Mouse (Mus musculus) heart, adult 8-10 months (tissue): Measurements from ENCODE around the gene Srrm3. TPM values are rescaled to one million over a fixed set of nuclear protein-coding genes. Genes with fewer than 3 reads are reported as not detected.

Experiments used
- DNase-seq: peaks from one replicate; pipeline ENCODE4 v3.0.0; 2022; ENCODE audit warnings: low spot score
- total RNA-seq, 4 experiments: library from RNA; stranded (reverse); gene quantifications; 2 replicates each; pipeline ENCODE4 v1.2.4; 2022

The Srrm3 gene
- not detected for total RNA-seq

GRCm38 (mm10) chr5:135806555-135807262, at the start of gene Srrm3:
TSS of gene Srrm3 (plus strand) at chr5:135806890.
- DNase-seq, result peak; percentile 88

DNA sequence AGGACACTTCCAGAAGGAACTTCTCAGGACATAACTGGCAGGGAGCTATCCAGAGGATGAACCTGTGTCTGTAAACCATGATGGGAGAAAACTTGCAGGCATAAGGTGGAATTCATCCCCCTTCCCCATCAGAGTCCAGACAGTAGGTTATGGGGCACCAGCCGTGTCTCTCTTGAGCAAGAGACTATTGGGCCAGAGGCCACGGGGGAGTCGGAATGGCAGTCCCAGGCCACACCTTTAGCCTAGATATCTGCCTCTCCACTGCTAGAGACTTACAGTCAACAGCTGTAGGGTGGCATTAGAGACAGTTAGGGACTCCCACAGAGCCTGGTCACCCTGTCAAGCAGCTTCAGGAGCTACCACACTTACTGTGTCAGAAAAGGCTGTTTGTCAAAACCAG, 44.8 kb upstream of the Srrm3 start:
- DNase-seq, result no peak

GRCm38 (mm10) chr5:135763526-135763925, 43.2 kb upstream of the Srrm3 start:
- peak; percentile 60 for DNase-seq

DNA sequence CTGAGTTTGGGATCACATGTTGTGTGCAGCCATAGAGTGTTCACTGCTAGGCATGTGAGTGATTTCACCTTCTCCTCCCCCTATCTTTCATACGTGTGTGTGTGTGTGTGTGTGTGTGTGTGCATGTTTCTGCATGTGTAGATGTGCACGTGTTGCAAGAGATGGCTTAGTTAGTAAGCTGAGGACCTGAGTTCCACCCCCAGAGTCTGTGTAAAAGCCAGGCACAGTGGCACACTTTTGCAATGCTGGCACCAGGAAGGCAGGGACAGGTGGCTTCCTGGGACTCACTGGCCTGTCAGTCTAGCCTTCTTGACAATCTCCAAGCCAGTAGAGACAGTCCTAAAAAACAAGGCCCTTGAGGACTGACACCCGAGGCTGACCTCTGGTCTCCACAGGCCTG, 41.7 kb upstream of the Srrm3 start:
- no peak for DNase-seq

- no peak for DNase-seq
Measured at GRCm38 (mm10) chr5:135772519-135772918, 34.2 kb upstream of the Srrm3 start.

DNA sequence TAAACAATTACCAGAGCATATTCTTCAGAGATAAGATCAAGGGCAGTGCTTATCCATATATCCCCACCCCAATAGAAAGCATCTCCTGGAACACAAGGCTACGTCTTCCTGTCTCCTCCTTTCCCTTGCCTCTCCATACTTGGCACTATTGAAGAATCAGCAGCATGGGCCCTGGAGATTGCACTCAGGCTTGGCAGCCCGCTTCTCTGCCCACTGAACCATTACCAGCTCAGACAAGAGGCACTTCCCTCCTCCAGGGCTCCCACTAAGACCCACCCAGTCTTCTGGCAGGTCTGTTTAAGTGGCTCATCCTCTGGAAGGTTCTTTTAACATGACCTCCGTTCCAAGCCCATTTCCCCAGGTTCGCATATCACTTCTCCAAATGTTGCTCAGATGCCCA, 30.1 kb upstream of the Srrm3 start:
- DNase-seq, result no peak

DNA sequence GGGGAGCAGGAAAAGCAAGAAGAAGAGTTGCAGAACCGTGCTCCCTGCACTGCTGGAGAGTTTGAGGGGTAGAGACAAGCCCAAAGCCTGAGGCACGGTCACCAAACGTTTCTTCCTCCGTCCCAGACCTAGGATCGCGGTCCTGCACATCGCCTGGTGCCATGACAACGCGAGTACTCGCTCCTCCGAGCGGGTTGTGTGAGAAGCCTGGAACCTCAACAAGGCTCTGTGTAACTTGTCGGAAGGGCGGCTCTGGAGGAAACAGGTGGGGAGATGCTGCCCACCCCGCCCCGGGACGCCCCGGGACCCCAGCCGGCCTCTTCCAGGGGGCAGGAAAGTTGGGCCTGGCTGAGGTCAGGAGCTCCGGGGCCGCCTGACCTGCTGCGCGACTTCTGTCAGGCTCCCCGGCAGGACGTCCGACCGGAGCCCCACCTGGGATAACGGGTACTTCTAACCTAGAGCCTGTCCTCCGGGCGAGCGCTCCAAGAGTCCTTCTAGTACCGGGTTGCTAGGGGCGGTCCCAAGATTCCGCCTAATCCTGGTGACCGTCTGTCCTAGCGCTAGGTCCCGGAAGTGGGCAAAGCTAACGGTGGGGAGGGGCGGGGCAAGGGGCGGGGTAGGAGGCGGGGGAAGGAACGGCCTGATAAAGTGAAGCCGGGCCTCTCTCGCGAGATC, 28.8 kb upstream of the Srrm3 start, which contains the start of gene Styxl1:
Gene Styxl1 (minus strand): TSS at position 590 of the 675 bp plus-strand sequence.
- DNase-seq, result no peak

GRCm38 (mm10) chr5:135778471-135779445, 27.9 kb upstream of the Srrm3 start, which contains the start of gene Mdh2:
TSS of gene Mdh2 (plus strand) at chr5:135778480.
- peak; percentile 99 for DNase-seq

DNA sequence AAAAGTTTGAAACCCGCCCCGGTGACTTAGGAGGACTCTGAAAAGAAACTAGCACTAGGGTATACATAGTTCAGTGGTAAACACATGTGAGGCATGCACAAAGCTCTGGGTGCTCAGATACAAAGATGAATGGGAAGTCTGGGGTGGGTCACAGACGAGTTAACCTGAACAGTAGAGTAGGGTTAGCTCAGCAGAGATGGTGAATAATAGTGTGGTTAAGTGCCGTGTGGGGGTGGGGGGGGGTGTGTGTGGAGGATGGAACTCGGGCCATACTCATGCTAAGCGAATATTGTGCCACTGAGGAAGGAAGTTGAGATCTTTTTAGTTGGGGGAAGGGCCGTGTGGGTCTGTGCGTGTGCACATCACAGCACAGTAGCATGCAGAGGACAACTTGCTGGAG, 26.4 kb upstream of the Srrm3 start:
- DNase-seq, result no peak

DNA sequence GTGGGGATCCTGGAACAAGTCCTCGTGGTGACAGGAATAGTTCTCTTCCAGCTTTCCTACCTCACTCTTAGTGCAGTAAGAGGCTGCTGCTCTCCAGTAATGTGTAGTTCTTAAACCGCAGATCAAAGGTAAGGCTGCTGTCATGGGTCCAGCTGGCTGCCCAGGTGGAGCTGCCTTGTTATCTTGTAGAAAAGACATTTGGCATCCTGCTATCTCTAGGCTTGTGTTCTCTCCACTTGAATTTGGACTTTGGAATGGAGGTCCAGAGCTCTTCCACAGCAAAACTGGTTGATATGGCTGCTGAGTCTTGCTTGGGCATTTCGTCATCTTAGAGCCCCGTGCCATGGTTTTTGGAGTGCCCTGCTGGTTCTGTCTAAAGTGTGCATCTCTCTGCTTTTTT, 23.8 kb upstream of the Srrm3 start:
- DNase-seq, result no peak

DNA sequence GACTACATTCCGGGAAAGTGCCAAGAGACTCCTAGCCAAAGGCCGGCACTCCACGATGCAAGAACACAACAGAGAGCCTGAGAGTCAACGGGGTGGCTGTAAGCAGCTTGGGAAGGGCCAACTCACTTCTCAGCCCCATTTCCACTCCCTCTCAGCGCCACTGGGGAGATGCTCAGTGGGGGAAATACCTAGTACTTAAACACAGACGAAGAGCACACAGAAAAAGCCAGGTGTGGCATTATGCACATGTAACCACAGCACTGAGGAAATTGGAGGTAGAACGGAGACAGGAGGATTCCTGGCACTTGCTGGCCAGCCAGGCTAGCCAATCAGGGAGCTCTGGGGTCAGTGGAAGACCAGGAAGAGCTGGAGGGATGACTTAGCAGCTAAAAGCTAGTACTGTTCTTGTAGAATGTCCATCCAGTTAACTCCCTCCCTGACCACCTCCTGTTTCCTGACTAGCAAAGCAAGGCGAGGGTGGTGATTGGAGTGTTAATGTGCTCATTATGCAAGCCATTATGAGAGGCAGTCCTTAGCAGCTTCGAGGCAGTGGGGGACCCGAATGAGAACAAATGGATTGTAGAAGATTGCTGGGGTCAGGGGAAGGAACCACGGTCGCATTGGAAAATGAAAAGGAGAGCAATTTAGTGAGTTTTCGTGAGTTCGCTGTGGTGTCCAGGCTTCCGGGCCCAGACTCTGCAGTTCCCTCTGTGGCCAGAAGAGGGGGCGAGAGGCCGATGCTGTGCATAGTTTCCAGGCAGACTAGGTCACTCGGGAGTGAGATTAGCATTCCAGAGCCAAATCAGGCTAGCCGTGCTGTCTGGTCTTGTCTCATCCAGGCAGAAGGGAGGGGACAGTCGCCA, 12.5 kb upstream of the Srrm3 start:
- peak; percentile 88 for DNase-seq

DNA sequence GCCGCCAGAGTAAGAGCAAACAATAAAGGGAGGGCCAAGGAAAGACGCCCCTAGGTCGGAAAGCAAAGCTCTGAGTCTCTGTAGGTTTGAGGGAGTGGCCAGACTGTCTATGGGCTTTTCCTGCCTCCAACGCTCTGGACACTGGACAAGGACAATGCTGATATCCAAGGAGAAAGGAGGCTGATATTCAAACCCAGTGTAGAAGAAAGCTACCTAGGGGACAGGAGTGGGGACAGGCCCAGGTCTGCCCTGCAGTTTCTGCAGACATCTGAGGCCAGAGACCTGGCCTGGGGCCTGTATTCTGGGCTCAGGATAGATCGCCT, 11.9 kb upstream of the Srrm3 start:
- DNase-seq, result no peak

DNA sequence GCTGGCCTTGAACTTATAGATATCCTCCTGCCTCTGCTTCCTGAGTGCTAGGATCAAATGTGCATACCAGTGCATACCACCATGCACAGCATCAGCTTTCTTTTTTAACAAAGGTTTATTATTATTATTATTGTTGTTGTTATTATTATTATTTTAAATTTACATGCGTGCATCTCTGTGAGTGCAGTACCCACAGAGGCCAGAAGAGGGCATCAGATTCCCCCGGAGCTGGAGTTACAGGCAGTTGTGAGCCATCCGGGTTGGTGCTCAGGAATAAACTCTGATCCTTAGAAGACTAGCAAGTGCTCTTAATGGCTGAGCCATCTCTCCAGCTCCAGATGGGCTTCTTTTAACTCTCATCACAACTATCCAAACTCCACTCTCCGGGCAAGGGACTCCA, 6.9 kb upstream of the Srrm3 start:
- DNase-seq, result no peak

DNA sequence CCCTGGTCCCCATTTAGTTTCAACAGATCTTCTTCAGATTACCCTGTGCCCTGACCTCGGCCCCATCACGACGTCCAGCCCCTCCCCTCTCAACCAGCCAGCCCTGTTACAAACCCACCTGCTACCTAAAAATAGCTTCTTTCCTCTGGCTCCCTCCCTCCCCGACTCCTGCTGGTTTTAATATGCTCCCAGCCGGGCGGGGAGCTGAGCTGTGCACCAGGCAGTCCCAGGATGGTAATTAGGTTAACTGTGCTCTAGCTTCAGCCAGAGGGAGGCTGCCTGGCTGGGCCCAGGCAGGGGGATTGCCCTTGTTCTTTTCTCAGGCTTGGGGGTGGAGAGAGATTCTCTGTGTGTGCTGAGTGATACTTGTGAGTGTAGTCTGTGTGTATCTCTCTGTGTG, 5.8 kb upstream of the Srrm3 start:
- DNase-seq, result no peak

DNA sequence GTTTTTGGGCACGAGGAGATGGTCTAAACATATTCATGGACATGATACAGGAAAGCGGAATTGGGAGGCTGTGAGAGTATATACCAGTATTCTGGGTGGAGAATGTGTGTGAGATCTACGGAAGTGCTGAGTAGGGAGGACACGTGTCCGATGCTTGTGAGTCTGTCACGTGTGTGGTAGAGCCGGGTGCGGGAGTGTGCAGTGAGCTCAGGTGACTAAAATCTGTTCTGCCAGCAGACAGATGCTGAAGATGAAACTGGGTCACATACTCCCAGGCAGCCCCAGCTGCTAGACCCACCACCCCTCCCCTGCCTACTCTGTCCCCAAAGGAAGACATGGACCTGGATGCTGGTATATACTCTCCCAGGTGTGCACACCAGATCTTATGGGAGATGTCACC, 4.0 kb upstream of the Srrm3 start:
- DNase-seq, result no peak

DNA sequence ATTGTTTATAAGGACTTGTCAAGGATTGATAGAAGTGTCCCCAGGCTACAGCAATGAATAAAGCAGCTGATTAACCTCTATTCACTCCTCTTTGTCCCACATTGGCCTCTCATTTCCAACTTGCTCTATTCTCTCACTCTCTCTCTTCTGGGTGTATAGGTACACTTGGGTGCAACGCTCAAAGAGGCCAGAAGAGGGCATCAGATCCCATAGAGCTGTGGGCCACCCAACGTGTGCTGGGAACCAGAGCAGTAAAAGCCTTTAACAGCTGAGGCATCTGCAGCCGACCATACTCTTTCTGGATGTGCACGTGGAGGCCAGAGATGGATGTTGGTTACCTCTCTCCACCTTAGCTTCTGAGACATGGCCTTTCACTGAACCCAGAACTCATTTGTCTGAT, 3.6 kb upstream of the Srrm3 start:
- no peak for DNase-seq

DNA sequence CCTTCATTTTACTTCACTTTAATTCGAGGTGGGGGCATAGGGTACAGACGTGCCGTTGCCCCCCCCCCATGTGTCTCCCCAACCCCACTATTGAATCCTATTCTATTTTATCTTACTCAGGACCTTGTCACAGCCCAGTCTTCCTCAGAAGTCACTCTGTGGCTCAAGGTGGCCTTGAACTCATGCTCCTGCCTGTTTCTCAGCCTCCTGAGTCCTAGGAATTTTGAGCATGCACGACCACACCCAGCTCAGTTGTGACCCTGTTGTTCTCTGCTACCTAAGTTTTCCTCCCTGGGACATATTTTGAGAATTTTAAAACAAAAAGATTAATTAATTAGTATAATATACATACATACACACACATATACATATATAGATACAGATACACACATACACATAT, 3.0 kb upstream of the Srrm3 start:
- no peak for DNase-seq

DNA sequence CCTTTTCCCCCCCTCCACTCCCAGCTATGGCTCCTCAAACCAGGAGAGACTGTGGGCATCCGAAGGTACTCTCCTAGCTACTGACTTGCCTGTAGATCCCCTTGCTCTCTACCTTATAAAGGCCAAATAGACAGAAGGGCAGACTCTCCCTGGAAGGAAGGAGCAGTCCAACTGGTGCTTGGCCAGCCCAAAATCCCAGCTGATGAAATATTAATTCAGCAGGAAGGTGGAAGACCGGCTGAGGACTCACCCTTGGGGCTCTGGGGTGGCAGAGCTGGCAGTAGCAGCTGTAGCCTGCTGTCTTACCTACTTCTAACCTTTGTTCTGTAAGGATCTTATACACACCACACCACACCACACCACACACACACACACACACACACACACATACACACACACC, 2.0 kb upstream of the Srrm3 start:
- DNase-seq, result no peak

- DNase-seq, result no peak
Measured at GRCm38 (mm10) chr5:135807263-135807637, 560 bp downstream of the Srrm3 start.

- no peak for DNase-seq
Measured at GRCm38 (mm10) chr5:135812991-135813390, 6.3 kb downstream of the Srrm3 start.

GRCm38 (mm10) chr5:135818491-135818890, 11.8 kb downstream of the Srrm3 start:
- no peak for DNase-seq
